Mouse (Mus musculus) kidney, postnatal 10 days (tissue): ENCODE data around the gene Bmf.

Source experiments
- DNase-seq: peaks from one replicate; pipeline ENCODE4 v3.0.0; 2021; ENCODE audit warnings: mixed read lengths

The Bmf gene

DNA sequence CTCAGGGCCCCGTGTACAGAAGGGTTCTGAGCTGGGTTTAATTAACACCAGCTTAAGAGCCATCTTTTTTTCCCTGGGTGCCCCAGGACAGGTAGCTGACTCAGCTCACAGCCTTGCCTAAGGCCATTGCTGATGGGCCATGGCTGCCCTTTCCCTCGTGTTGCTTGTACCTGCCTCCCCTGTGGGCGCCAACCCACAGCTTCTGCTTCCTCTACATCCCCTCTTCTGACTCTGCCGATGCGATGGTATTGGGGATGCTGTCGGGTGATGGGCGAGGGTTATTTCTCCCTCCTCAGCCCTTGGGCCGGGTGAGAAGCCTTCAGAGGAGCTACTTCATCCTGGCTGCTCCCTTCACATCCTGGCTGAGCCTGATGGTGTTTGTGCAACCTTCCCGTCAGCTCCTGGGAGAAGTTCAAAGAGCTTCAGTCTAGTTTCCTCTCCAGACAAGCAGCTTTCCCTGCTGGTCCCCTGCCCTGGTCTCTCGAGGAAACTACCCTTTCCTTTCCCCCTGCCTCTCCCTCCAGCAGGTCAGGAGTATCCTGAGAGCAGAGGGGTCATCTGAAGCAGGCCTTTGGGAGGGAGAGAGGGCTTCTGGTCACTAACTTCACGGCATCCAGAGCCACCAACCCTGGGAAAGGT lies 37.6 kb downstream of the Bmf start:
- DNase-seq: peak; percentile 40

DNA sequence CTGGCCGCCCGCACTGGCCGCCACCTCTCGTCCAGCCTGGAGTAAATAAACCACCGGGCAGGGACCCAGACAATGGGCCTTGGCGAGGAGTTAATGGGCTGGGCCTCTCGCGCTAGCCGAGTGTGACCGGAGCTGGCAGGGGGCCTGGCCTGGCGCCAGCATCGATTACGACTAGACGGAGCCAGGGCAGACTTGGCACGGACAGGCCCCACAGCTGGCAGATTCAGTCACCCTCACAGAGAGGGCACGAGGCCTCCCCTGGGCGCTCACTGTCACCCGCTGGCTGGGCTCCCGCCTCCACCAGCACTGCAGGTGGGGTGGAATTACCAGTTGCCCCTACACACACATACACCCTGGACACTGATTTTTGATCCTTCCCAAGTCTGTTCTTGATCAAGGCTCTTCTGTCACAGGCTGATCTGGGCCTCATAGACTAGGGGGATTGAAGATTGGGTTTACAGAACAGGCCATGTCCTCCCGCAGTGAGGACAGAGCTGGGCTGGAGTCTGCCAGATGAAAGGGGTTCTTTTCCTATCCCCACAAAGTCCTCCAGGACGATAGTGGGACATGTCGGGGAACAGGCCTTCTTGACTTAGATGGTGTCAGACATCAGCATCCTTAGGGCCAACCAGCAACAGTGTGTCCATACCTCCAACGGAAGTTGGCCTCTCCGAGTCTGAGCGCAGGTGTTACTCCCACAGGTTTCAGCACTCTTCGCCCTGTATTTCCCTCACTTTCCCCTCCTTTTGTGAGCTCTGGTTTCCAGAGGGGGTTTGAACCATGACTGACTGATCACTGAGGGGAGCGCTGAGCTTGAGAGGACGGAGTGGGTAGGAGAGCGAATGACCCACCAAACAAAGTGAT lies 38.8 kb downstream of the Bmf start:
- peak; percentile 97 for DNase-seq

GRCm38 (mm10) chr2:118509688-118510446 lies 39.6 kb downstream of the Bmf start:
- no peak for DNase-seq

GRCm38 (mm10) chr2:118507126-118507525 lies 42.4 kb downstream of the Bmf start:
- DNase-seq: no peak

DNA sequence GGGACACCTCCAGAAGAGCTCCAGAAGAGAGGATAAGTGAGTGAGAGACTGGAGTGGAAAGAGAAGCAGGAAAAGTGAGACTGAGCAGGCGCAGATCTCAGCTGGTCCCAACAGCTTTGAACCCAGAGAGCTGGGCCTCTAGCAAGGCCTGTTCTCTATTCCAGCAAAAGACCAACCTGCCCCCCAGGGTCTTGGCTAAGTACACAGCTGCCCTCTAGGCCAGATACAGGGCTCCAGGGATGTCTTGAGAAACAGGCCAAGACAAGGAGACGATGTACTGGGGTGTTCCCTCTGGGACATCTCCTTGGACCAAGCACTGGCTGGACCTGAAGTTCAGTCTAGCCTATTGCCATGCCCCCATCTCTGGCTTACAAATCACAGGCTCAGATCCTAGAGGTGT lies 49.3 kb downstream of the Bmf start:
- no peak for DNase-seq

- peak; percentile 41 for DNase-seq
Measured at GRCm38 (mm10) chr2:118499135-118499961, 50.1 kb downstream of the Bmf start.

GRCm38 (mm10) chr2:118498476-118498875 lies 51.0 kb downstream of the Bmf start:
- no peak for DNase-seq

DNA sequence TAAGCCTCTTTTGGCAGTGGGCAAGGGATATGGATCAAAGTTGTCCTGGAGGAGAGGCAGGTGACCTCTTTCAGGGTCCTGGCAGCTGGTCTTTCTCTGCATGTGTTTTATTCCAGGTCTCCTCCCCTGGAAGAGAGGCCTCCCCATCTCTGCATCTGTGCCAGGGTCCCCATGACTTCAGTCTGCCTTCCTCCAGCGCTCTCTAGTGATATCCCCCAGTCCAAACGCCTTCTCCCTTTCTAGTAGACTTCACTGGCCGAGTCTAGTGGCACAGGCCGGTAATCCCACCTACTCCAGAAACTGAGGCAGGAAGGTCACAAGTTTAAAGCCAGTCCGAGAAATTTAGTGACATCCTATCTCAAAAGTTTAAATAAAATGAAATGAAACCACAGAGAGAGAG lies 51.6 kb downstream of the Bmf start:
- DNase-seq: no peak

GRCm38 (mm10) chr2:118495024-118495423 lies 54.5 kb downstream of the Bmf start:
- DNase-seq: no peak

GRCm38 (mm10) chr2:118491741-118492395 lies 57.6 kb downstream of the Bmf start:
- no peak for DNase-seq

- DNase-seq: peak; percentile 77
Measured at GRCm38 (mm10) chr2:118491281-118491731, 58.2 kb downstream of the Bmf start.

- peak; percentile 88 for DNase-seq
Measured at GRCm38 (mm10) chr2:118490241-118491091, 59.0 kb downstream of the Bmf start.

DNA sequence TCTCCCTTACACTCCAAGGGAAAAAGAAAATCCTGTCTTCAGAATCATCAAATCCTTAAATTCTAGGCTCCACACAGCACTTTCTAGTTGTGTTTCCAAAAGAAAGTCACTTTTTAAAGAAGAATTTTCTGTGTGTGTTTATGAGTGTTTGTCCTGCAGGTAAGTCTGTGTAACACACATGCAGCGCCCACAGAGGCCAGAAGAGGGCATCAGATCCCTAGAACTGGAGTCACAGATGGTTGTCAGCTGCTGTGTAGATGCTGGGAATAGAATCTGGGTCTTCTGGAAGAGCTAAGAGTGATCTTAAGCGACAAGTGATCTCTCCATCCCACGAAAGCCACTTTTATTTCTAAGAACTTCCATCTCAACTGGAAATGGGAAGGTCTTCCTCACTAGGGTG lies 61.7 kb downstream of the Bmf start:
- peak; percentile 57 for DNase-seq

DNA sequence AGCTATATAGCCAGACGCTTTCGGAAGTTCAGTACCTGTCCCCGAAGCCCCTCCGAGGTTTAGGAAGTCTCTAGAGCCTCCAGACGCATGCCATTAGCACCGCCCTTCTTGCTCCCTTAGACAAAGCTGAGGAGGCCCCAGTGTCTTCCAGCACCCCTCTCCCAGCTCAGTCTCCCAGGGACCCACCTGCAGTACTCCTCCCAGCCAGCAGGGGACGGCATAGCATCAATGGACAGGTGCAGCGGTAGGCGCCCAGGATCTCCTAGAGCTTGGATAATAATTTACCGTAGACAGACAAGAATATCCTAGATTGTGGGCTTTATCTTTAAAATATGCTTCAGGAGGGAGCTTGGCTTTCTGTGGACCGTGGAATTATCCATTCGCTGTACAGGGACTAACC lies 62.6 kb downstream of the Bmf start:
- DNase-seq: peak; percentile 92

DNA sequence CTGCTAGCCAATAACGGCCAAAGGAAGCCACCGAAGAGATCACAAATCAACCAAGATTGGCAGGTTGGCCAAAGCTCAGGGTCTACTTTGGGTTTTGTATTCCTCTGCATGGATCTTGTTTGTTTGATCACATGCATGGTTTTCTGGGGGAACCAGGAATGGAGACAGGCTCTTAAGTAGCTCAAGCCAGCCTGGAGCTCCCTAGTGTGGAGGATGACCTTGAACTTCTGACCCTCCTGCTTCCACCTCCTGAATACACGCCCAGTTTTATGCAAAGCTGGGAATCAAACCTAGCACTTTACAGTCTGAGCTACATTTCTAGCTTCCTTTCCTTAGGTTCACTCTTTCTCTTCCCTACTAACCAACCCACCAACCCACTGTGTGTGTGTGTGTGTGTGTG lies 64.1 kb downstream of the Bmf start:
- no peak for DNase-seq

DNA sequence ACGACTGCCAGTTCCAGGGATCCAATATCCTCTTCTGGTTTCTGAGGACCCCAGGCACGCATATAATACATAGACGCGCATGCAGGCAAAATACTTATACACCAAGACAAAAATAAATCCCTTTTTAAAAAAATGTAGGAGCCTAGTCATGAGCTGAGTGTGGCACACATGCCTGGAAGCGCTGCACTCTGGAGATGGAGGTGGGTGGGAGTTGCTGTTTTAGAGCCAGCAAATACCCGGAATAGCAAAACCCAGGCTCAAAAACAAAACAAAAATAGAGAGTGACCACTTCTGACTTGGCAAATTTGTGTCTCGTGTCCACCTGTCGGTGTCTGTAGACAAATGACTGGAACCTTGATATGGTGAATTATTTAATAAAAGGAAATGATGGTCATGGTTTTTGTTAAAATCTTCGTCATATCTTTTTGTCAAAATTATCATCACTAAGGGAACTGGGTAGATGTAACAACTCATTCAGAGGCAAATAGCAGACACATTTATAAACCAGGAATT lies 65.0 kb downstream of the Bmf start:
- no peak for DNase-seq

DNA sequence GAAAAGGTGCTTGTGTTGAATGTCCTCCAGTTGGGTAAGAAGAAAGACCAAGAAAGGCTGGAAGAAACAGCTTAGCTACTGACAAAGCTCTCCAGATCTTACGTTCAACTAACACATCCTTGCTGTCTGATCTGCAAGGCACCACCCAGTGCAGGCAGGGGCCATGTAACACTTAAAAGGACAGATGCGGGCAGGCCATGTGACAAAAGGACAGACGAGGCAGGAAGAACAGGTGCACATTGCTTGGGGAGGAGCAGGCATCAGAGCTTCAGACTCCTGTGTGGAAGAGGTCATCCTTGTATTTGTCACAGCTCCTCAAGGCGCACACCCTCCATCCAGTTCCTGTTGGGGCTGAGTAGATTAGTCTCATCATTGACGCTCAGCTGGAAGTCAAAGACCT lies 66.5 kb downstream of the Bmf start:
- no peak for DNase-seq

GRCm38 (mm10) chr2:118480886-118481285 lies 68.6 kb downstream of the Bmf start:
- no peak for DNase-seq

DNA sequence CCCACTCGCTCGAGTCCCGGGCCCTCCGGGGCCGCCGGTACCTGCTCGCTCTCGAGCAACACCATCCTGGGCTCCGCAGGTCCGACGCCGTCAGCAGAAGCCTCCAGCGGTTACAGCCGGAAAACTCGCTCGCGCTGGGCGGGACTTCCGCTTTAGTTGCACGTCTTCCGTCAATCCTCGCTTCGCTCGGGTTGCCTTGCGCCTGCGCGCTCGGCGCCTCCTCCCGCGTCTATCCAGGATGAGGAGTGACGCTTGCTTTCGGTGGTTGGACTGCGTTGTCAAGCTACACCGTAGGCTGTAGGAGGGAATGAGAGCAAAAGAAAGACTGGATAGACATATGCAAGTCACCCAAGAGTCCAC lies 70.0 kb downstream of the Bmf start, which contains the start of gene Srp14:
Gene Srp14, minus strand, starts transcription at position 162 of the 360 bp plus-strand sequence.
- DNase-seq: peak; percentile 97

- no peak for DNase-seq
Measured at GRCm38 (mm10) chr2:118478833-118479549, 70.5 kb downstream of the Bmf start.
